Mouse (Mus musculus): ENCODE measurements around the gene Tmem150a. TPM values are rescaled to one million over a fixed set of nuclear protein-coding genes. Genes with fewer than 3 reads are reported as not detected.
A peak's percentile ranks its signal among the peaks of the same experiment; 100 is the strongest.

The Tmem150a gene
- polyA plus RNA-seq (2011; ENCODE audit: insufficient read length, low read depth, missing spikeins) = 35.5 and 47.6 TPM in 2 replicates

- Histone ChIP-seq H3K4me3 (ENCODE audit: insufficient read depth, low read length) (peak within 1 kb of the TSS; percentile 64), H3K4me1 (ENCODE audit: control insufficient read depth, insufficient read depth, low read length) (peaks cover 15% of the 10 kb centered on the region), H3K27ac (ENCODE audit: insufficient read depth, low read length) (peak within 1 kb of the TSS; percentile 48)
- peak; percentile 31 for TF ChIP-seq POLR2A (IDR thresholded peaks at IDR 0.05; ENCODE audit: low read depth, low read length)
- TF ChIP-seq CTCF (IDR thresholded peaks at IDR 0.05; ENCODE audit: borderline replicate concordance, insufficient read depth, low read length) = no peak
Measured at GRCm38 (mm10) chr6:72355066-72355911, at the start of gene Tmem150a. TSS of gene Tmem150a (plus strand) at chr6:72355447.

- Histone ChIP-seq H3K4me1 (ENCODE audit: control insufficient read depth, insufficient read depth, low read length) (no peaks in the 10 kb centered on the region), H3K27ac (ENCODE audit: insufficient read depth, low read length) (no peak overlapping the region), H3K4me3 (ENCODE audit: insufficient read depth, low read length) (no peak overlapping the region)
- TF ChIP-seq POLR2A (IDR thresholded peaks at IDR 0.05; ENCODE audit: low read depth, low read length) (no peak), CTCF (IDR thresholded peaks at IDR 0.05; ENCODE audit: borderline replicate concordance, insufficient read depth, low read length) (no peak)
Measured at GRCm38 (mm10) chr6:72312198-72312597, 43.0 kb upstream of the Tmem150a start.

GRCm38 (mm10) chr6:72313124-72313867, 42.0 kb upstream of the Tmem150a start:
- Histone ChIP-seq H3K4me1 (ENCODE audit: control insufficient read depth, insufficient read depth, low read length) (no peaks in the 10 kb centered on the region), H3K27ac (ENCODE audit: insufficient read depth, low read length) (no peak overlapping the region), H3K4me3 (ENCODE audit: insufficient read depth, low read length) (no peak overlapping the region)
- TF ChIP-seq POLR2A (IDR thresholded peaks at IDR 0.05; ENCODE audit: low read depth, low read length) = no peak
- no peak for TF ChIP-seq CTCF (IDR thresholded peaks at IDR 0.05; ENCODE audit: borderline replicate concordance, insufficient read depth, low read length)

- no peak for TF ChIP-seq POLR2A (IDR thresholded peaks at IDR 0.05; ENCODE audit: low read depth, low read length)
- TF ChIP-seq CTCF (IDR thresholded peaks at IDR 0.05; ENCODE audit: borderline replicate concordance, insufficient read depth, low read length) = no peak
- no peak overlapping the region for H3K27ac ChIP-seq (ENCODE audit: insufficient read depth, low read length)
- no peaks in the 10 kb centered on the region for H3K4me1 ChIP-seq (ENCODE audit: control insufficient read depth, insufficient read depth, low read length)
- H3K4me3 ChIP-seq (ENCODE audit: insufficient read depth, low read length) = no peak overlapping the region
Measured at GRCm38 (mm10) chr6:72315384-72315783, 39.9 kb upstream of the Tmem150a start.

GRCm38 (mm10) chr6:72316044-72316443, 39.2 kb upstream of the Tmem150a start:
- no peak overlapping the region for H3K4me3 ChIP-seq (ENCODE audit: insufficient read depth, low read length)
- H3K27ac ChIP-seq (ENCODE audit: insufficient read depth, low read length) = no peak overlapping the region
- TF ChIP-seq CTCF (IDR thresholded peaks at IDR 0.05; ENCODE audit: borderline replicate concordance, insufficient read depth, low read length) (no peak), POLR2A (IDR thresholded peaks at IDR 0.05; ENCODE audit: low read depth, low read length) (no peak)
- no peaks in the 10 kb centered on the region for H3K4me1 ChIP-seq (ENCODE audit: control insufficient read depth, insufficient read depth, low read length)

GRCm38 (mm10) chr6:72318440-72318839, 36.8 kb upstream of the Tmem150a start:
- no peak overlapping the region for H3K4me3 ChIP-seq (ENCODE audit: insufficient read depth, low read length)
- no peak overlapping the region for H3K27ac ChIP-seq (ENCODE audit: insufficient read depth, low read length)
- H3K4me1 ChIP-seq (ENCODE audit: control insufficient read depth, insufficient read depth, low read length) = no peaks in the 10 kb centered on the region
- no peak for TF ChIP-seq CTCF (IDR thresholded peaks at IDR 0.05; ENCODE audit: borderline replicate concordance, insufficient read depth, low read length)
- no peak for TF ChIP-seq POLR2A (IDR thresholded peaks at IDR 0.05; ENCODE audit: low read depth, low read length)

- H3K4me1 ChIP-seq (ENCODE audit: control insufficient read depth, insufficient read depth, low read length) = no peaks in the 10 kb centered on the region
- H3K4me3 ChIP-seq (ENCODE audit: insufficient read depth, low read length) = no peak overlapping the region
- 0 out of 2 replicates have a peak, but pooled peaks have one; percentile 13 for TF ChIP-seq CTCF (IDR thresholded peaks at IDR 0.05; ENCODE audit: borderline replicate concordance, insufficient read depth, low read length)
- TF ChIP-seq POLR2A (IDR thresholded peaks at IDR 0.05; ENCODE audit: low read depth, low read length) = no peak
- H3K27ac ChIP-seq (ENCODE audit: insufficient read depth, low read length) = no peak overlapping the region
Measured at GRCm38 (mm10) chr6:72319019-72319418, 36.2 kb upstream of the Tmem150a start.

- H3K4me1 ChIP-seq (ENCODE audit: control insufficient read depth, insufficient read depth, low read length) = no peaks in the 10 kb centered on the region
- no peak overlapping the region for H3K27ac ChIP-seq (ENCODE audit: insufficient read depth, low read length)
- TF ChIP-seq CTCF (IDR thresholded peaks at IDR 0.05; ENCODE audit: borderline replicate concordance, insufficient read depth, low read length) = no peak
- no peak for TF ChIP-seq POLR2A (IDR thresholded peaks at IDR 0.05; ENCODE audit: low read depth, low read length)
- H3K4me3 ChIP-seq (ENCODE audit: insufficient read depth, low read length) = no peak overlapping the region
Measured at GRCm38 (mm10) chr6:72322936-72323335, 32.3 kb upstream of the Tmem150a start.

GRCm38 (mm10) chr6:72323786-72324508, 31.3 kb upstream of the Tmem150a start:
- H3K4me3 ChIP-seq (ENCODE audit: insufficient read depth, low read length) = no peak overlapping the region
- no peaks in the 10 kb centered on the region for H3K4me1 ChIP-seq (ENCODE audit: control insufficient read depth, insufficient read depth, low read length)
- no peak overlapping the region for H3K27ac ChIP-seq (ENCODE audit: insufficient read depth, low read length)
- TF ChIP-seq POLR2A (IDR thresholded peaks at IDR 0.05; ENCODE audit: low read depth, low read length) (no peak), CTCF (IDR thresholded peaks at IDR 0.05; ENCODE audit: borderline replicate concordance, insufficient read depth, low read length) (no peak)

Data from embryonic fibroblast, embryonic 13.5 days (primary cell).